Mouse (Mus musculus): Measurements from ENCODE around the gene Clec12b. TPM values are rescaled to one million over a fixed set of nuclear protein-coding genes. Genes with fewer than 3 reads are reported as not detected.

The Clec12b gene
- total RNA-seq (2021) = not detected

- no peak for DNase-seq (ENCODE audit: extremely low spot score in 1 of 2, low spot score in 2 of 2)
- intact Hi-C loops (cut with DNase I) = no loop called here
These were observed at the start of gene Clec12b for GRCm38 (mm10) chr6:129385774-129386173. TSS of gene Clec12b (minus strand) at chr6:129385874.

- intact Hi-C loops (cut with DNase I) = no loop called here
- no peak for DNase-seq (ENCODE audit: extremely low spot score in 1 of 2, low spot score in 2 of 2)
These were observed 48.6 kb upstream of the Clec12b start for GRCm38 (mm10) chr6:129434239-129434638.

- intact Hi-C loops (cut with DNase I) = no loop called here
- DNase-seq (ENCODE audit: extremely low spot score in 1 of 2, low spot score in 2 of 2) = no peak
These were observed 41.6 kb upstream of the Clec12b start for GRCm38 (mm10) chr6:129427281-129427680.

GRCm38 (mm10) chr6:129425812-129426211 is 40.1 kb upstream of the Clec12b start:
- intact Hi-C loops (cut with DNase I) = no loop called here
- DNase-seq (ENCODE audit: extremely low spot score in 1 of 2, low spot score in 2 of 2) = peak in 1 of 2 experiments; percentile 23

- intact Hi-C loops (cut with DNase I) = no loop called here
- peak in 1 of 2 experiments; percentile 23 for DNase-seq (ENCODE audit: extremely low spot score in 1 of 2, low spot score in 2 of 2)
These were observed 39.5 kb upstream of the Clec12b start for GRCm38 (mm10) chr6:129425217-129425616.

- intact Hi-C loops (cut with DNase I) = no loop called here
These were observed 38.0 kb upstream of the Clec12b start for GRCm38 (mm10) chr6:129423734-129424072.

GRCm38 (mm10) chr6:129423040-129423733 is 37.5 kb upstream of the Clec12b start:
- peak in 1 of 2 experiments; percentile 59 for DNase-seq (ENCODE audit: extremely low spot score in 1 of 2, low spot score in 2 of 2)
- intact Hi-C loops (cut with DNase I) = no loop called here

More at GRCm38 (mm10) chr6:129423734-129424072, 38.0 kb upstream of the Clec12b start:
- DNase-seq (ENCODE audit: extremely low spot score in 1 of 2, low spot score in 2 of 2) = peak; percentile 35 to 70

- DNase-seq (ENCODE audit: extremely low spot score in 1 of 2, low spot score in 2 of 2) = no peak
- intact Hi-C loops (cut with DNase I) = no loop called here
These were observed 36.6 kb upstream of the Clec12b start for GRCm38 (mm10) chr6:129422311-129422710.

- no peak for DNase-seq (ENCODE audit: extremely low spot score in 1 of 2, low spot score in 2 of 2)
- intact Hi-C loops (cut with DNase I) = no loop called here
These were observed 28.5 kb upstream of the Clec12b start for GRCm38 (mm10) chr6:129414177-129414576.

GRCm38 (mm10) chr6:129408562-129408961 is 22.9 kb upstream of the Clec12b start, which contains the start of gene Clec9a:
TSS of gene Clec9a (plus strand) at chr6:129408862.
- intact Hi-C loops (cut with DNase I) = no loop called here
- no peak for DNase-seq (ENCODE audit: extremely low spot score in 1 of 2, low spot score in 2 of 2)

- DNase-seq (ENCODE audit: extremely low spot score in 1 of 2, low spot score in 2 of 2) = no peak
- intact Hi-C loops (cut with DNase I) = no loop called here
These were observed 21.6 kb upstream of the Clec12b start for GRCm38 (mm10) chr6:129407324-129407723.

- no peak for DNase-seq (ENCODE audit: extremely low spot score in 1 of 2, low spot score in 2 of 2)
- intact Hi-C loops (cut with DNase I) = no loop called here
These were observed 20.3 kb upstream of the Clec12b start for GRCm38 (mm10) chr6:129405999-129406398.

GRCm38 (mm10) chr6:129403391-129403790 is 17.7 kb upstream of the Clec12b start:
- intact Hi-C loops (cut with DNase I) = no loop called here
- no peak for DNase-seq (ENCODE audit: extremely low spot score in 1 of 2, low spot score in 2 of 2)

- no peak for DNase-seq (ENCODE audit: extremely low spot score in 1 of 2, low spot score in 2 of 2)
- intact Hi-C loops (cut with DNase I) = no loop called here
These were observed 16.7 kb upstream of the Clec12b start for GRCm38 (mm10) chr6:129402404-129402803.

GRCm38 (mm10) chr6:129399945-129400344 is 14.3 kb upstream of the Clec12b start:
- intact Hi-C loops (cut with DNase I) = loop anchor here (10.0 kb wide), 1 partner anchor 75 kb away; no protein-coding TSS in a partner anchor
- peak in 1 of 2 experiments; percentile 28 for DNase-seq (ENCODE audit: extremely low spot score in 1 of 2, low spot score in 2 of 2)

- DNase-seq (ENCODE audit: extremely low spot score in 1 of 2, low spot score in 2 of 2) = no peak
- intact Hi-C loops (cut with DNase I) = loop anchor here (10.0 kb wide), 1 partner anchor 78 kb away; no protein-coding TSS in a partner anchor
These were observed 11.3 kb upstream of the Clec12b start, which contains the start of gene Clec1b for GRCm38 (mm10) chr6:129396997-129397396. TSS of gene Clec1b (plus strand) at chr6:129397297.

- intact Hi-C loops (cut with DNase I) = loop anchor here (1.0 to 10.0 kb wide), 3 partner anchors 81 to 166 kb away; no protein-coding TSS in a partner anchor
- no peak for DNase-seq (ENCODE audit: extremely low spot score in 1 of 2, low spot score in 2 of 2)
These were observed 8.1 kb upstream of the Clec12b start for GRCm38 (mm10) chr6:129393732-129394131.

GRCm38 (mm10) chr6:129393087-129393720 is 7.5 kb upstream of the Clec12b start:
- intact Hi-C loops (cut with DNase I) = loop anchor here (1.0 to 10.0 kb wide), 2 partner anchors 82 to 166 kb away; no protein-coding TSS in a partner anchor
- DNase-seq (ENCODE audit: extremely low spot score in 1 of 2, low spot score in 2 of 2) = peak in 1 of 2 experiments; percentile 7

- no peak for DNase-seq (ENCODE audit: extremely low spot score in 1 of 2, low spot score in 2 of 2)
- intact Hi-C loops (cut with DNase I) = no loop called here
These were observed 674 bp downstream of the Clec12b start for GRCm38 (mm10) chr6:129385000-129385399.

GRCm38 (mm10) chr6:129383466-129383865 is 2.2 kb downstream of the Clec12b start:
- intact Hi-C loops (cut with DNase I) = no loop called here
- no peak for DNase-seq (ENCODE audit: extremely low spot score in 1 of 2, low spot score in 2 of 2)

All from left cerebral cortex, postnatal 10 days (tissue).